Mouse (Mus musculus) limb, embryonic 14.5 days (tissue): Measurements from ENCODE around the gene Gfy. TPM values are rescaled to one million over a fixed set of nuclear protein-coding genes. Genes with fewer than 3 reads are reported as not detected.

ENCODE experiments used
- ATAC-seq: fragments of 200-750 bp; cut with Nextera tagmentation; 2 replicates; pipeline ENCODE4 v1.8.0; 2017; ENCODE audit warnings: low read depth, moderate number of reproducible peaks, moderate TSS enrichment; ENCODE audit not compliant: low FRiP score
- DNase-seq: peaks from one replicate; pipeline ENCODE4 v3.0.0-alpha.2; 2015; ENCODE audit warnings: low spot score
- H3K27ac ChIP-seq: fragments of 300-500 bp; sonication (generic); replicated peaks from 2 replicates; pipeline ENCODE4 v1.5.1; 2014; ENCODE audit warnings: low read depth, mild to moderate bottlenecking, low read length, moderate library complexity, mixed read lengths
- H3K27me3 ChIP-seq: fragments of 300-500 bp; sonication (generic); 2 replicates; pipeline ENCODE4 v1.6.1; 2014; ENCODE audit warnings: low read length, mixed read lengths; ENCODE audit not compliant: control insufficient read depth, insufficient read depth
- H3K36me3 ChIP-seq: fragments of 300-500 bp; sonication (generic); 2 replicates; pipeline ENCODE4 v1.6.1; 2014; ENCODE audit warnings: mild to moderate bottlenecking, low read length, moderate library complexity, mixed read lengths; ENCODE audit not compliant: control insufficient read depth, insufficient read depth
- H3K4me1 ChIP-seq: fragments of 300-500 bp; sonication (generic); 2 replicates; pipeline ENCODE4 v1.6.1; 2014; ENCODE audit warnings: antibody characterized with exemption, low read length, mixed read lengths; ENCODE audit not compliant: control insufficient read depth, insufficient read depth
- H3K4me2 ChIP-seq: fragments of 300-500 bp; sonication (generic); replicated peaks from 2 replicates; pipeline ENCODE4 v1.6.1; 2014; ENCODE audit warnings: low read depth, mild to moderate bottlenecking, low read length, moderate library complexity; ENCODE audit not compliant: severe bottlenecking
- H3K4me3 ChIP-seq: fragments of 300-500 bp; sonication (generic); replicated peaks from 2 replicates; pipeline ENCODE4 v1.5.1; 2014; ENCODE audit warnings: low read length
- H3K9ac ChIP-seq: fragments of 300-500 bp; sonication (generic); 2 replicates; pipeline ENCODE4 v1.6.1; 2014; ENCODE audit warnings: mild to moderate bottlenecking, low read depth, low read length, moderate library complexity; ENCODE audit not compliant: severe bottlenecking
- H3K9me3 ChIP-seq: fragments of 300-500 bp; sonication (generic); 2 replicates; pipeline ENCODE4 v1.6.1; 2016; ENCODE audit warnings: low read length; ENCODE audit not compliant: control insufficient read depth
- POLR2A ChIP-seq: fragments of 200-500 bp; IDR thresholded peaks from 2 replicates; pipeline ENCODE4 v1.8.0; 2012; ENCODE audit warnings: inconsistent platforms, mild to moderate bottlenecking, moderate library complexity, borderline replicate concordance; ENCODE audit not compliant: insufficient read depth, insufficient read length; ENCODE audit errors: extremely low read depth
- WGBS: fragments of 180-500 bp; shearing (Covaris S2); extraction: QIAGEN DNeasy Blood & Tissue Kit; methylation state at CpG from one replicate; pipeline ENCODE4 v1.1.7; 2014; 5-methylcytosine and 5-hydroxymethylcytosine counted together
- polyA plus RNA-seq, 2 experiments: library from polyadenylated mRNA; depleted of rRNA in 1 of 2; stranded (reverse) in 1 of 2; unstranded in 1 of 2; fragments of >200 nt; fragmentation: Nextera tagmentation in 1 of 2; extraction: Ambion mirVana in 1 of 2; gene quantifications; 2 replicates each; pipeline versions ENCODE4 v1.2.1 to v1.2.3; 2012 to 2014

Gene Gfy
- polyA plus RNA-seq, 2 experiments: 0.09 TPM; not detected in 1

GRCm38 (mm10) chr7:45167761-45168445 lies 11.5 kb downstream of the Gfy start:
- Histone ChIP-seq H3K27me3 (peaks cover 70% of the 10 kb centered on the region), H3K27ac (no peak overlapping the region), H3K9ac (no peak overlapping the region), H3K9me3 (peaks cover 19% of the 10 kb centered on the region), H3K4me2 (no peak overlapping the region), H3K4me1 (0 out of 2 replicates have a peak, but pooled peaks cover 4% of the 10 kb centered on the region), H3K4me3 (no peak overlapping the region), H3K36me3 (no peaks in the 10 kb centered on the region)
- WGBS: 3% methylated on average over 19 of the region's 19 CpGs
- ATAC-seq: no peak
- no peak for DNase-seq
- no peak for TF ChIP-seq POLR2A

- Histone ChIP-seq H3K36me3 (no peaks in the 10 kb centered on the region), H3K9ac (no peak overlapping the region), H3K9me3 (peaks cover 19% of the 10 kb centered on the region), H3K4me1 (0 out of 2 replicates have a peak, but pooled peaks cover 4% of the 10 kb centered on the region), H3K4me2 (no peak overlapping the region), H3K27ac (no peak overlapping the region), H3K4me3 (no peak overlapping the region), H3K27me3 (peaks cover 76% of the 10 kb centered on the region)
- no peak for TF ChIP-seq POLR2A
- WGBS: 22% methylated on average over 10 of the region's 10 CpGs
- ATAC-seq (no peak), DNase-seq (no peak)
Observed at GRCm38 (mm10) chr7:45166950-45167401, 12.4 kb downstream of the Gfy start.

- peaks cover 19% of the 10 kb centered on the region for H3K9me3 ChIP-seq
- ATAC-seq (no peak), DNase-seq (no peak)
- H3K36me3 ChIP-seq: no peaks in the 10 kb centered on the region
- H3K4me1 ChIP-seq: 0 out of 2 replicates have a peak, but pooled peaks cover 4% of the 10 kb centered on the region
- no peak overlapping the region for H3K4me3 ChIP-seq
- no peak overlapping the region for H3K27ac ChIP-seq
- H3K27me3 ChIP-seq: peaks cover 76% of the 10 kb centered on the region
- no peak overlapping the region for H3K9ac ChIP-seq
- H3K4me2 ChIP-seq: no peak overlapping the region
- TF ChIP-seq POLR2A: no peak
- WGBS: 48% methylated on average over 11 of the region's 11 CpGs
Observed at GRCm38 (mm10) chr7:45165701-45166100, 13.7 kb downstream of the Gfy start.

- peaks cover 8% of the 10 kb centered on the region for H3K36me3 ChIP-seq
- ATAC-seq: no peak
- TF ChIP-seq POLR2A: no peak
- H3K27me3 ChIP-seq: peaks cover 74% of the 10 kb centered on the region
- H3K9me3 ChIP-seq: peaks cover 11% of the 10 kb centered on the region
- no peak overlapping the region for H3K27ac ChIP-seq
- DNase-seq: no peak
- H3K4me2 ChIP-seq: no peak overlapping the region
- H3K4me1 ChIP-seq: 0 out of 2 replicates have a peak, but pooled peaks cover 4% of the 10 kb centered on the region
- WGBS: 75% methylated on average over 5 of the region's 5 CpGs
- H3K9ac ChIP-seq: no peak overlapping the region
- no peak overlapping the region for H3K4me3 ChIP-seq
Observed at GRCm38 (mm10) chr7:45164833-45165232, 14.5 kb downstream of the Gfy start.

GRCm38 (mm10) chr7:45163735-45164490 lies 15.5 kb downstream of the Gfy start, which contains the start of gene Slc17a7:
TSS of gene Slc17a7 (plus strand) at chr7:45163949.
- peak within 1 kb of the TSS; percentile 42 for H3K4me3 ChIP-seq
- TF ChIP-seq POLR2A: no peak
- peaks cover 2% of the 10 kb centered on the region; the same call in 1 of the 2 replicates for H3K9me3 ChIP-seq
- H3K4me1 ChIP-seq: 0 out of 2 replicates have a peak, but pooled peaks cover 4% of the 10 kb centered on the region
- peak within 1 kb of the TSS; percentile 56 for H3K9ac ChIP-seq
- H3K27ac ChIP-seq: no peak within 1 kb of the TSS
- H3K4me2 ChIP-seq: peak within 1 kb of the TSS; percentile 61
- no peak for ATAC-seq
- 2% methylated on average over 35 of the region's 41 CpGs for WGBS
- DNase-seq: no peak
- peaks cover 65% of the 10 kb centered on the region for H3K27me3 ChIP-seq
- peaks cover 16% of the 10 kb centered on the region for H3K36me3 ChIP-seq
